Mouse (Mus musculus) subcutaneous adipose tissue, adult 2 months (tissue): ENCODE results near the gene Psmd6. TPM values are rescaled to one million over a fixed set of nuclear protein-coding genes. Genes with fewer than 3 reads are reported as not detected.

Experiments
- polyA plus RNA-seq: library from polyadenylated mRNA; depleted of rRNA; stranded (reverse); fragments of >200 nt; gene quantifications from 2 replicates; pipeline ENCODE4 v1.2.3, GENCODE M21; 2012; ENCODE audit warnings: low replicate concordance; rRNA removed

Psmd6 gene
- 31.5 and 43.6 TPM in 2 replicates for polyA plus RNA-seq

DNA sequence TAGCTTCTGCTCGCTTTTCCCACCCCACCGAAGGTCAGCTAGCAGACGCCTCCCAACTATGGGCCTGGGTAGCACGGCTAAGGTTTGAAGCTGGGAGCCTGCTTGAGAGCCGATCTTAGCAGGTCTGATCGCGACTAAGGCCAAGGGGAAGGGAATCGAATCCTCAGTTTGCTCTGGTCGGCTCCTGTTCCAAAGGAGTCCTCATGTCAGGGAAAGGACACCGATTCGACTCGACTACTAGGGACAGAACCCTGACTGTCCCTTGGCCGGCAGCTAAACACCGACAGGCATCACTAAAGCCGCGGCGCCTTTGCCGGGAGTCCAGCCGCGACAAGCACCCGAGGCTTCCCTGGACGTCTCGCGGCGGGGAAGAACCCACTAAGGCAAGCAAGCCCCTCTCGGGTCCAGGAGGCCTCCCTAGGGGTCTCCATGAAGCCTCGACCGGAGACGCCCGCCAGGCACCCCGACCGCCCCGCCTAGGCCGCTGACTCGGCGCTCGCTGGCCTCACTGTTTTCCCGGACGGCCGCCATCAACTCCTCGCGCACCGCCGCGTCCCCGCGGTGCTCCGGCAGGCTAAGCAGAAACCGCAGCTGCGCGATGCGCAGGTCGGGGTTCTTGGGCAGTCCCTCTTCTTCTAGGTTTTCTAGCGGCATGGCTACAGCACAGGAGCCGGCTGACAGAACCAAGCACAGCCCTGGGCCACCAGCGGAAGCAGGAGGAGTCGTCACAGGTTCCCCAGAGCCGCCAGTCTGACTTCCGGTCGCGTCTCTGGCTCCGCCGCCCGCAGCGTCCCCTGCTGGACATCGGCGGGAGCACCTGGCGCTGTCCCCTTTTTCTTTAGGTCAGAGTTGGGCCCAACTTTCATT, at the start of gene Psmd6:
Gene Psmd6, minus strand, starts transcription at position 755 of the 867 bp plus-strand sequence.

Other genes with a start within 250 kb of the Psmd6 start
- not detected in 2 replicates for gene Gm281, start 206.5 kb downstream of the Psmd6 start, polyA plus RNA-seq
- gene Atxn7, start 159.5 kb downstream of the Psmd6 start, polyA plus RNA-seq = 22.3 and 29.3 TPM in 2 replicates
- gene Thoc7, start 159.1 kb downstream of the Psmd6 start, polyA plus RNA-seq = 28.3 and 29.2 TPM in 2 replicates
- not detected in 2 replicates for gene Olfr720, start 65.9 kb upstream of the Psmd6 start, polyA plus RNA-seq
- not detected in 2 replicates for gene Olfr31, start 201.8 kb upstream of the Psmd6 start, polyA plus RNA-seq
- 34.7 and 89.4 TPM in 2 replicates for gene Il3ra, start 225.3 kb upstream of the Psmd6 start, polyA plus RNA-seq